Mouse (Mus musculus) midbrain, embryonic 15.5 days (tissue): ENCODE data around the gene Slk. TPM values are rescaled to one million over a fixed set of nuclear protein-coding genes. Genes with fewer than 3 reads are reported as not detected.
"Not testable (repeated sequence)": the region's sequence is repeated elsewhere in the genome, so short reads cannot be mapped to it uniquely, and the experiment has no call there.

Experiments
- ATAC-seq: fragments of 200-750 bp; cut with Nextera tagmentation; replicated peaks from 2 replicates; pipeline ENCODE4 v1.8.0; 2017; ENCODE audit warnings: moderate TSS enrichment
- H3K27ac ChIP-seq: fragments of 300-500 bp; sonication (generic); 2 replicates; pipeline ENCODE4 v1.5.1; 2015; ENCODE audit warnings: mild to moderate bottlenecking, inconsistent platforms
- H3K27me3 ChIP-seq: fragments of 300-500 bp; sonication (generic); replicated peaks from 2 replicates; pipeline ENCODE4 v1.6.1; 2015; ENCODE audit warnings: inconsistent platforms
- H3K36me3 ChIP-seq: fragments of 300-500 bp; sonication (generic); replicated peaks from 2 replicates; pipeline ENCODE4 v1.6.1; 2015; ENCODE audit warnings: inconsistent platforms
- H3K4me1 ChIP-seq: fragments of 300-500 bp; sonication (generic); 2 replicates; pipeline ENCODE4 v1.6.1; 2015; ENCODE audit warnings: inconsistent platforms
- H3K4me2 ChIP-seq: fragments of 300-500 bp; sonication (generic); 2 replicates; pipeline ENCODE4 v1.6.1; 2015; ENCODE audit warnings: inconsistent platforms, mild to moderate bottlenecking, moderate library complexity
- H3K4me3 ChIP-seq: fragments of 300-500 bp; sonication (generic); 2 replicates; pipeline ENCODE4 v1.5.1; 2015; ENCODE audit warnings: mild to moderate bottlenecking, inconsistent platforms
- H3K9ac ChIP-seq: fragments of 300-500 bp; sonication (generic); 2 replicates; pipeline ENCODE4 v1.6.1; 2015; ENCODE audit warnings: mild to moderate bottlenecking, inconsistent platforms
- H3K9me3 ChIP-seq: fragments of 300-500 bp; sonication (generic); 2 replicates; pipeline ENCODE4 v1.6.1; 2016; ENCODE audit warnings: inconsistent platforms
- WGBS: fragments of 180-500 bp; shearing (Covaris S2); methylation state at CpG from one replicate; pipeline ENCODE4 v1.1.7; 2015; ENCODE audit warnings: mixed read lengths; 5-methylcytosine and 5-hydroxymethylcytosine counted together
- polyA plus RNA-seq: library from polyadenylated mRNA; unstranded; fragments of >200 nt; fragmentation: Nextera tagmentation; extraction: Ambion mirVana; gene quantifications from 2 replicates; pipeline ENCODE4 v1.2.1, GENCODE M21; 2015

Gene Slk
- polyA plus RNA-seq, 1 experiment from 2014 or later, result 6.1 TPM

GRCm38 (mm10) chr19:47549174-47549573, 30.3 kb upstream of the Slk start:
- ATAC-seq, result no peak
- Histone ChIP-seq H3K4me1 (no peaks in the 10 kb centered on the region), H3K4me2 (no peak overlapping the region), H3K9me3 (no peaks in the 10 kb centered on the region), H3K36me3 (no peaks in the 10 kb centered on the region), H3K27me3 (no peaks in the 10 kb centered on the region), H3K27ac (no peak overlapping the region), H3K9ac (no peak overlapping the region), H3K4me3 (no peak overlapping the region)
- whole genome bisulfite sequencing, result 76% methylated on average over 9 of the region's 9 CpGs

GRCm38 (mm10) chr19:47549584-47549983, 29.9 kb upstream of the Slk start:
- Histone ChIP-seq H3K36me3 (no peaks in the 10 kb centered on the region), H3K9me3 (no peaks in the 10 kb centered on the region), H3K4me1 (no peaks in the 10 kb centered on the region), H3K4me3 (no peak overlapping the region), H3K4me2 (no peak overlapping the region), H3K27me3 (no peaks in the 10 kb centered on the region), H3K27ac (no peak overlapping the region), H3K9ac (no peak overlapping the region)
- 76% methylated on average over 4 of the region's 4 CpGs for WGBS
- no peak for ATAC-seq

DNA sequence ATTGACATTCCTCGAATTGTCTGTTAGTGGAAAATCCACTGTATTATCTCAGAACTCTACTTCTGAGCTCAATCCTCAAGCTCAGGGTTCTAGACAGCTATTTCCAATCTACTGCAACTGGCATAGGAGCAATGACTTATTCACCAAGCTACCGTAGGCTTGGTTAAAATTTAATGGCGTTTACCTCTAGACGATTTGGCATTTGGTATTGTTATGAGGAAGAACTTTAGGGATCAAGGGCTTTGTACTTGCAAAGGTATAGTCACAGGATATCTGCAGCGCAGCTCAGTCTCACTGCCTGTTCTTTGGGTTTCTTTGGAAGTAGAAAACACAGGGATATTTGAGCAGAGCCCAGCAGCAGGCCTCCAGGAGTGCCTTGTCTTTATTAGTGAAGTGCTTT, 20.3 kb upstream of the Slk start:
- Histone ChIP-seq H3K4me2 (no peak overlapping the region), H3K4me3 (no peak overlapping the region), H3K4me1 (no peaks in the 10 kb centered on the region; the same call in 1 of the 2 replicates), H3K27me3 (no peaks in the 10 kb centered on the region), H3K27ac (no peak overlapping the region), H3K9me3 (no peaks in the 10 kb centered on the region), H3K36me3 (no peaks in the 10 kb centered on the region), H3K9ac (no peak overlapping the region)
- 35% methylated on average over 5 of the region's 5 CpGs for WGBS
- no peak for ATAC-seq

- Histone ChIP-seq H3K4me3 (no peak overlapping the region), H3K27me3 (no peaks in the 10 kb centered on the region), H3K36me3 (no peaks in the 10 kb centered on the region), H3K4me1 (peaks cover 1% of the 10 kb centered on the region), H3K9ac (no peak overlapping the region), H3K9me3 (no peaks in the 10 kb centered on the region), H3K27ac (no peak overlapping the region), H3K4me2 (no peak overlapping the region)
- 37% methylated on average over 14 of the region's 14 CpGs for WGBS
- no peak for ATAC-seq
Observed at GRCm38 (mm10) chr19:47559751-47560512, 19.5 kb upstream of the Slk start.

- WGBS, result 83% methylated on average over 12 of the region's 12 CpGs
- ATAC-seq, result no peak
- peaks cover 9% of the 10 kb centered on the region for H3K4me1 ChIP-seq
- no peaks in the 10 kb centered on the region for H3K27me3 ChIP-seq
- no peaks in the 10 kb centered on the region for H3K36me3 ChIP-seq
- no peaks in the 10 kb centered on the region for H3K9me3 ChIP-seq
- no peak overlapping the region for H3K4me3 ChIP-seq
- H3K27ac ChIP-seq, result no peak overlapping the region
- H3K4me2 ChIP-seq, result no peak overlapping the region
- H3K9ac ChIP-seq, result no peak overlapping the region
Observed at GRCm38 (mm10) chr19:47560544-47561161, 18.8 kb upstream of the Slk start.

DNA sequence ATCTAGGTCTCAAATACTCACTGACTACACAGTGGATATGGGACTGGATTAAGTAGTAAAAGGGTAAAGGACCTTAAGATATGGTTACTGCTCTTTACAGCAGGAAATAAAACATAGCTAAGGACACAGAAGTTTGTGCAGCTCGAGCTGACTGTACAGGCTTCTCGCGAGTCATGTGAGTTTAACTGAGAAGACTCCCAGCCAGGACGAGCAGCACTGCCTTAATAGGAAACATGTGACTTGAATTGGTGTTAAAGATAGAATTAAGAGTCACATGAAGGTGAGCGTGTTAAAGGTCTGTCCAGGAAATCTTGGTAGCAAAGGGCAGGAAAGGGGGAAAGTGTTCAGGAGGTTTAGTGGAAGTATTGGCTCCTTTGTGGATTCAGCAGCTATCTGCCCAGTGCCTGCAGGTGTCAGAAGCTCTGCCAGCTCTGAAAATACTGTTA, 17.5 kb upstream of the Slk start:
- H3K27me3 ChIP-seq, result peaks cover 3% of the 10 kb centered on the region; the same call in 1 of the 2 replicates
- H3K4me1 ChIP-seq, result peaks cover 10% of the 10 kb centered on the region
- no peak overlapping the region for H3K4me3 ChIP-seq
- no peaks in the 10 kb centered on the region for H3K9me3 ChIP-seq
- no peaks in the 10 kb centered on the region for H3K36me3 ChIP-seq
- 82% methylated on average over 5 of the region's 5 CpGs for WGBS
- no peak overlapping the region for H3K9ac ChIP-seq
- H3K27ac ChIP-seq, result no peak overlapping the region
- no peak for ATAC-seq
- H3K4me2 ChIP-seq, result no peak overlapping the region

GRCm38 (mm10) chr19:47563715-47564114, 15.8 kb upstream of the Slk start:
- WGBS, result 78% methylated on average over 13 of the region's 13 CpGs
- Histone ChIP-seq H3K9me3 (no peaks in the 10 kb centered on the region), H3K4me2 (no peak overlapping the region), H3K4me1 (peaks cover 10% of the 10 kb centered on the region), H3K4me3 (no peak overlapping the region), H3K27me3 (peaks cover 6% of the 10 kb centered on the region; the same call in 1 of the 2 replicates), H3K9ac (no peak overlapping the region), H3K36me3 (no peaks in the 10 kb centered on the region), H3K27ac (no peak overlapping the region)
- no peak for ATAC-seq

GRCm38 (mm10) chr19:47565031-47565654, 14.3 kb upstream of the Slk start:
- WGBS, result 19% methylated on average over 17 of the region's 17 CpGs
- Histone ChIP-seq H3K36me3 (no peaks in the 10 kb centered on the region), H3K4me3 (no peak overlapping the region), H3K27me3 (peaks cover 6% of the 10 kb centered on the region; the same call in 1 of the 2 replicates), H3K4me2 (peak overlapping the region; percentile 25; the same call in 1 of the 2 replicates), H3K27ac (no peak overlapping the region), H3K9ac (no peak overlapping the region), H3K4me1 (peaks cover 10% of the 10 kb centered on the region), H3K9me3 (no peaks in the 10 kb centered on the region)
- ATAC-seq, result no peak

DNA sequence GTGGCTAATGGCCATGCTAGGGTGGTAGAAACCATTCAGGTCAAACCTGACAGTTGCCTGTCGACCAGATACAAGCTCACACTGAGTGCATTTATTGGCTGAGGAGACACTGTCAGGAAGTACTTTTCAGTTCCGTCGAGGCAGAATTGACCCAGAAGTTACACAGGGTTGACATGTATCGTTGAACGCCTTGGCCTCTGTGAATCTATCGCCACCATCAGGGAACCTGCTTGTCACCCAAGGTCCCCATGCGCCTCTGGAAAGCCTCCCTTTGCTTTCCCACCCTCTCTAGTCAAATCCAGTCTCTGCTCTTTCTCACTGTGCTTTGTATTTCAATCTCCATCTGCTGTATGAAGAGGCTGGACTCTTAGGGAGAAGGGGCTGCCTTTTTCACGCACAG, 13.5 kb upstream of the Slk start:
- no peak for ATAC-seq
- H3K4me3 ChIP-seq, result no peak overlapping the region
- 73% methylated on average over 8 of the region's 8 CpGs for WGBS

GRCm38 (mm10) chr19:47570042-47570441, 9.4 kb upstream of the Slk start:
- Histone ChIP-seq H3K9me3 (no peaks in the 10 kb centered on the region), H3K4me3 (no peak overlapping the region), H3K4me1 (peaks cover 8% of the 10 kb centered on the region), H3K36me3 (no peaks in the 10 kb centered on the region), H3K27ac (no peak overlapping the region), H3K27me3 (peaks cover 6% of the 10 kb centered on the region; the same call in 1 of the 2 replicates), H3K9ac (no peak overlapping the region), H3K4me2 (no peak overlapping the region)
- WGBS, result 90% methylated on average over 5 of the region's 5 CpGs
- no peak for ATAC-seq

More for the DNA sequence above, 13.5 kb upstream of the Slk start:
- Histone ChIP-seq H3K4me1 (peaks cover 10% of the 10 kb centered on the region), H3K27ac (no peak overlapping the region), H3K4me2 (no peak overlapping the region), H3K27me3 (peaks cover 6% of the 10 kb centered on the region; the same call in 1 of the 2 replicates), H3K9ac (no peak overlapping the region), H3K9me3 (no peaks in the 10 kb centered on the region), H3K36me3 (no peaks in the 10 kb centered on the region)

- H3K9me3 ChIP-seq, H3K4me3 ChIP-seq, H3K9ac ChIP-seq, H3K36me3 ChIP-seq, H3K27me3 ChIP-seq, H3K4me1 ChIP-seq, H3K4me2 ChIP-seq, ATAC-seq, H3K27ac ChIP-seq: not testable (repeated sequence)
- WGBS, result 70% methylated on average over 4 of the region's 4 CpGs
Observed at GRCm38 (mm10) chr19:47571981-47572380, 7.5 kb upstream of the Slk start.

DNA sequence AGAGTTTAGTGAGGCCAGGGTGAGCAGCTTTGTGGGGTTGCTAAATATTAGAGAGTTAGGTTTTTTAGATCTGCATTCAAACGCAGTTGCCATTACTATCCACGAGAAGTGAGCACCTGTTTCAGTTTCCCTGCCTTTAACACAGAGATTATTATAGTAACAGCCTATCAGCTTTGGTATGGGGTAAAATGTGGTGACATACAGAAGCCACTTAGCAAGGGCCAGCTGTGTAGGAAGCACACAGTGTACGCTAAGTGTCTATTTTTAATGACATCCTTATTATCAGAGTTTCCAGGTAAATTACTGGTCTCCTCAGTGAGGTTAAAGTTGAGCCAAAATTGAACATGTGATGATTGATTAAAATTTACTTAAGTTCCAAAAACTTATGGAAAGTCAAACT, 5.8 kb upstream of the Slk start:
- Histone ChIP-seq H3K36me3 (no peaks in the 10 kb centered on the region), H3K9ac (no peak overlapping the region), H3K4me2 (no peak overlapping the region), H3K4me3 (no peak overlapping the region), H3K27ac (no peak overlapping the region), H3K4me1 (peaks cover 3% of the 10 kb centered on the region; the same call in 1 of the 2 replicates), H3K9me3 (no peaks in the 10 kb centered on the region), H3K27me3 (no peaks in the 10 kb centered on the region)
- ATAC-seq, result no peak
- WGBS, result 82% methylated on average over 3 of the region's 3 CpGs
